Mouse (Mus musculus): Measurements from ENCODE around the gene Bcl7c. TPM values are rescaled to one million over a fixed set of nuclear protein-coding genes. Genes with fewer than 3 reads are reported as not detected.
"Not testable (repeated sequence)": the region's sequence is repeated elsewhere in the genome, so short reads cannot be mapped to it uniquely, and the experiment has no call there.

Gene Bcl7c
- polyA plus RNA-seq, 1 experiment: 132 TPM

- H3K79me3 ChIP-seq (ENCODE audit: low read depth): no peaks in the 10 kb centered on the region
- no peaks in the 10 kb centered on the region for H3K79me2 ChIP-seq (ENCODE audit: control insufficient read depth, insufficient read depth)
- TF ChIP-seq CEBPB (IDR thresholded peaks at IDR 0.05; ENCODE audit: low read depth): no peak
- TF ChIP-seq FOSL1 (IDR thresholded peaks at IDR 0.05; ENCODE audit: insufficient read depth, low read length, poor library complexity, severe bottlenecking): no peak
- TF ChIP-seq USF1 (IDR thresholded peaks at IDR 0.05; ENCODE audit: low read depth): no peak
- H3K36me3 ChIP-seq (ENCODE audit: control insufficient read depth, insufficient read depth): no peaks in the 10 kb centered on the region
- H3K27me3 ChIP-seq (ENCODE audit: control insufficient read depth, insufficient read depth, insufficient read length): peaks cover 20% of the 10 kb centered on the region
- no peak overlapping the region for H3K4me3 ChIP-seq (ENCODE audit: insufficient read depth, poor library complexity, severe bottlenecking)
- H3ac ChIP-seq (ENCODE audit: control insufficient read depth, insufficient read length, low read depth): no peak overlapping the region
Observed at GRCm38 (mm10) chr7:127636963-127637362, 71.8 kb downstream of the Bcl7c start.

GRCm38 (mm10) chr7:127631416-127631815 is 77.3 kb downstream of the Bcl7c start:
- Histone ChIP-seq H3K27me3 (ENCODE audit: control insufficient read depth, insufficient read depth, insufficient read length) (peaks cover 10% of the 10 kb centered on the region), H3ac (ENCODE audit: control insufficient read depth, insufficient read length, low read depth) (no peak overlapping the region), H3K79me2 (ENCODE audit: control insufficient read depth, insufficient read depth) (no peaks in the 10 kb centered on the region), H3K4me3 (ENCODE audit: insufficient read depth, poor library complexity, severe bottlenecking) (no peak overlapping the region), H3K79me3 (ENCODE audit: low read depth) (no peaks in the 10 kb centered on the region), H3K36me3 (ENCODE audit: control insufficient read depth, insufficient read depth) (no peaks in the 10 kb centered on the region)
- TF ChIP-seq CTCF (IDR thresholded peaks at IDR 0.05; ENCODE audit: control insufficient read depth, insufficient read depth, insufficient read length) (no peak), MYOD1 (IDR thresholded peaks at IDR 0.05; ENCODE audit: control insufficient read depth, insufficient read length, low read depth) (no peak), FOSL1 (IDR thresholded peaks at IDR 0.05; ENCODE audit: insufficient read depth, low read length, poor library complexity, severe bottlenecking) (no peak), USF1 (IDR thresholded peaks at IDR 0.05; ENCODE audit: low read depth) (no peak), MAX (IDR thresholded peaks at IDR 0.05) (no peak), CEBPB (IDR thresholded peaks at IDR 0.05; ENCODE audit: low read depth) (no peak), MYOG (IDR thresholded peaks at IDR 0.05; ENCODE audit: control insufficient read depth, extremely low read depth, insufficient read length) (no peak)

- no peaks in the 10 kb centered on the region for H3K79me2 ChIP-seq (ENCODE audit: control insufficient read depth, insufficient read depth)
- H3K4me3 ChIP-seq (ENCODE audit: insufficient read depth, poor library complexity, severe bottlenecking): no peak overlapping the region
- peaks cover 6% of the 10 kb centered on the region for H3K27me3 ChIP-seq (ENCODE audit: control insufficient read depth, insufficient read depth, insufficient read length)
- no peaks in the 10 kb centered on the region for H3K36me3 ChIP-seq (ENCODE audit: control insufficient read depth, insufficient read depth)
- no peaks in the 10 kb centered on the region for H3K79me3 ChIP-seq (ENCODE audit: low read depth)
- TF ChIP-seq USF1 (IDR thresholded peaks at IDR 0.05; ENCODE audit: low read depth): no peak
- no peak for TF ChIP-seq CTCF (IDR thresholded peaks at IDR 0.05; ENCODE audit: control insufficient read depth, insufficient read depth, insufficient read length)
- TF ChIP-seq MYOD1 (IDR thresholded peaks at IDR 0.05; ENCODE audit: control insufficient read depth, insufficient read length, low read depth): no peak
- TF ChIP-seq MAX (IDR thresholded peaks at IDR 0.05): no peak
- TF ChIP-seq MYOG (IDR thresholded peaks at IDR 0.05; ENCODE audit: control insufficient read depth, extremely low read depth, insufficient read length): no peak
- TF ChIP-seq CEBPB (IDR thresholded peaks at IDR 0.05; ENCODE audit: low read depth): no peak
- TF ChIP-seq FOSL1 (IDR thresholded peaks at IDR 0.05; ENCODE audit: insufficient read depth, low read length, poor library complexity, severe bottlenecking): no peak
- no peak overlapping the region for H3ac ChIP-seq (ENCODE audit: control insufficient read depth, insufficient read length, low read depth)
Observed at GRCm38 (mm10) chr7:127628646-127629045, 80.1 kb downstream of the Bcl7c start.

GRCm38 (mm10) chr7:127626471-127626870 is 82.3 kb downstream of the Bcl7c start:
- no peak overlapping the region for H3K4me3 ChIP-seq (ENCODE audit: insufficient read depth, poor library complexity, severe bottlenecking)
- H3ac ChIP-seq (ENCODE audit: control insufficient read depth, insufficient read length, low read depth): no peak overlapping the region
- no peaks in the 10 kb centered on the region for H3K79me2 ChIP-seq (ENCODE audit: control insufficient read depth, insufficient read depth)
- H3K79me3 ChIP-seq (ENCODE audit: low read depth): no peaks in the 10 kb centered on the region
- TF ChIP-seq FOSL1 (IDR thresholded peaks at IDR 0.05; ENCODE audit: insufficient read depth, low read length, poor library complexity, severe bottlenecking) (no peak), USF1 (IDR thresholded peaks at IDR 0.05; ENCODE audit: low read depth) (no peak), MYOG (IDR thresholded peaks at IDR 0.05; ENCODE audit: control insufficient read depth, extremely low read depth, insufficient read length) (no peak), CEBPB (IDR thresholded peaks at IDR 0.05; ENCODE audit: low read depth) (no peak), CTCF (IDR thresholded peaks at IDR 0.05; ENCODE audit: control insufficient read depth, insufficient read depth, insufficient read length) (no peak), MYOD1 (IDR thresholded peaks at IDR 0.05; ENCODE audit: control insufficient read depth, insufficient read length, low read depth) (no peak), MAX (IDR thresholded peaks at IDR 0.05) (no peak)
- no peaks in the 10 kb centered on the region for H3K36me3 ChIP-seq (ENCODE audit: control insufficient read depth, insufficient read depth)
- peaks cover 3% of the 10 kb centered on the region for H3K27me3 ChIP-seq (ENCODE audit: control insufficient read depth, insufficient read depth, insufficient read length)

GRCm38 (mm10) chr7:127626039-127626438 is 82.7 kb downstream of the Bcl7c start:
- H3K36me3 ChIP-seq (ENCODE audit: control insufficient read depth, insufficient read depth): no peaks in the 10 kb centered on the region
- no peaks in the 10 kb centered on the region for H3K79me3 ChIP-seq (ENCODE audit: low read depth)
- no peaks in the 10 kb centered on the region for H3K79me2 ChIP-seq (ENCODE audit: control insufficient read depth, insufficient read depth)
- peaks cover 3% of the 10 kb centered on the region for H3K27me3 ChIP-seq (ENCODE audit: control insufficient read depth, insufficient read depth, insufficient read length)
- H3ac ChIP-seq (ENCODE audit: control insufficient read depth, insufficient read length, low read depth): no peak overlapping the region
- H3K4me3 ChIP-seq (ENCODE audit: insufficient read depth, poor library complexity, severe bottlenecking): no peak overlapping the region
- TF ChIP-seq FOSL1 (IDR thresholded peaks at IDR 0.05; ENCODE audit: insufficient read depth, low read length, poor library complexity, severe bottlenecking) (no peak), MYOD1 (IDR thresholded peaks at IDR 0.05; ENCODE audit: control insufficient read depth, insufficient read length, low read depth) (no peak)

GRCm38 (mm10) chr7:127618402-127618801 is 90.3 kb downstream of the Bcl7c start:
- not testable (repeated sequence) for H3K27me3 ChIP-seq (ENCODE audit: control insufficient read depth, insufficient read depth, insufficient read length); H3K36me3 ChIP-seq (ENCODE audit: control insufficient read depth, insufficient read depth); H3ac ChIP-seq (ENCODE audit: control insufficient read depth, insufficient read length, low read depth); H3K4me3 ChIP-seq (ENCODE audit: insufficient read depth, poor library complexity, severe bottlenecking); H3K79me3 ChIP-seq (ENCODE audit: low read depth); H3K79me2 ChIP-seq (ENCODE audit: control insufficient read depth, insufficient read depth)

Data from C2C12 (cell line).